Mouse (Mus musculus) gastrocnemius, postnatal 36 days (tissue): Measurements from ENCODE around the gene Igf2r. TPM values are rescaled to one million over a fixed set of nuclear protein-coding genes. Genes with fewer than 3 reads are reported as not detected.

Experiments
- DNase-seq, 2 experiments: peaks; one replicate each; pipeline ENCODE4 v3.0.0; 2022
- intact Hi-C: fragments of 180-260 bp; cut with DNase I; formaldehyde crosslinking; loops from one replicate; pipeline ENCODE4 v1.15.1; 2025
- long read RNA-seq, 2 experiments: library from polyadenylated mRNA; stranded (forward); transcript quantifications; one replicate each; pipeline ENCODE4 v2.0.0; 2021
- total RNA-seq, 2 experiments: library from RNA; stranded (reverse); gene quantifications; 2 replicates each; pipeline ENCODE4 v1.2.3; 2021

Igf2r gene
- total RNA-seq, result 10 to 100 TPM; 41.0 to 42.8 TPM
- long read RNA-seq, experiment 1, full-length matches to known transcripts, result 2 of 20 reads
- long read RNA-seq, experiment 1, partial matches to known transcripts, result 17 of 20 reads
- long read RNA-seq, experiment 1, other reads (novel, unspliced or antisense), result 1 of 20 reads
- long read RNA-seq, experiment 2, partial matches to known transcripts, result 28 of 29 reads
- long read RNA-seq, experiment 2, other reads (novel, unspliced or antisense), result 1 of 29 reads

DNA sequence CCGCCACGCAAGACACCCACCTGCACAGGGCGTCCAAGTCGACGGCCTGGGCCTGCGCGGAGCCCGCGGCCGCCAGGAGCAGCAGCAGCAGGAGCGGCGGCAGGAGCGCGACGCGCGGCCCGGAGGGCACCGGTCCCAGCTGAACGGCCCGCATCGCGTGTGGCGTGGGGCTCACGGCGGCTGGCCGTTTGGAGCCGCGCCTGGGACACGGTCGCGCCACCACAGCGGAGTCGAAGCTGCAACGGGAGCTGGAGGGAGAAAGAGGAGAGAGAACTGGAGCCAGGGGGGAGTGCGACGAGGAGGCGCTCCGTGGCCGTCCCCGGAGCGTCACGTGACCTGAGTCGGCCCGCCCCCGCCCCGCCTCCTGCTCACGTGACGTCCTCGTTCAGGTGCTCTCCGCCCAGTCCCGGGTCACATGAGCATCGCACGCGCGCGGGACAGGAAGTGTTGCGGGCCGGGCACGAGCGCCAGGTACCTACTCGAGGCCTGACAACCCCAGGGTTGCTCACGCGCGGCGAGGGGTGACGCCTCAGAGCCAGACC is at the start of gene Igf2r:
Igf2r (minus strand) TSS at position 285 of the 542 bp plus-strand sequence.
- intact Hi-C loops, result loop anchor here (2.0 kb wide), 1 partner anchor 47 kb away; no protein-coding TSS in a partner anchor
- DNase-seq, result peak; percentile 55 to 61

DNA sequence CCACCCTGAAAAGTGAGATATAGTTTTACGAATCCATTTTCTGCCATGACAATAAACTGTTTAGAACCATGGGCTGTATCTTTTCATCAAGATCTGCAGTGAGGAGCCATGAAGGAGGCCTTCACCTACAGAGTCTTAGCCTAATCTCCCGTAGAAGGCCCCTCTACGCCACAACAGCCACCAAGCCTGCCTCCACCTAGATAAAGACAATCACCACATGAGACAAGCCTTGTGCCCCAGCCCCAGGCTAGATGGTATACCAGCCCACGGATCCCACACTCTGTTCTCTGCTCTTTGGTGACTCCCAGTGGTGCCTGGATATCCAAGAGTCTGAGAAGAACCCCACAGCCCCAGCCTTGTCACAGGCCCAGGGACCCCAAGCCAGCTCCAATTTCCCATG is 46.4 kb upstream of the Igf2r start:
- no peak for DNase-seq
- intact Hi-C loops, result no loop called here

DNA sequence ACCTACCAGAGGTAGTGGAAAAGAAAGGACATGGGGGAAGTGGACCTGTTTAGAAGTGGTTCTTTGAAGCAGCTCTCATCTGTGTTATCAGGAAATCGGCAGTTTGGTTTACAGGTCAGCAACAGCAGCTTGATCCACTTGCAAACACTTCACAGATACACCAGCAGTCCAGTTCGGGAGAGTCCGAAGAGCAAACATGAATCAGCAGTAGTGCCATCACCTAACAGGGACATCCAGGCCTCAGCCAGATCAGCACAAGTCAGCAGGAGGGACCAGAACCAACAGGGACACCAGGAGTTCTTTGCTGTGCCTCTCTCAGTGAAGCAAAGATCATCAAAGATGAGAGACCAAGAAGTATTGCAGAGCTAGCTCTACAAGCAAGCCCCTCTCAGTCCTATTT is 45.0 kb upstream of the Igf2r start:
- DNase-seq, result no peak
- intact Hi-C loops, result loop anchor here (5.0 kb wide), 2 partner anchors 282 to 397 kb away; no protein-coding TSS in a partner anchor

DNA sequence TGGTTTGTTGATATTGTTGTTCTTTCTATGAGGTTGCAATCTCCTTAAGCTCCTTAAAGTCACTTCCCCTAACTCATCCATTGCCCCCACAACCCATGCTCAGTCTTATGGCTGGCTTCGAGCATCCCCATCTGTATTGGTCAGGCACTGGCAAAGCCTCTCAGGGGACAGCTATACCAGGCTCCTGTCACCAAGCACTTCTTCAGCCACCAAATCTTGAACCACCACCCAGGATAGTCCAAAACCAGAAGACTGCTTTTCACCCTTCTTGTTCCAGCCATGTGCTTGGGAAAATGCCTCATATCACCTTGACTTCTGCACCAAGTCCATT is 41.5 kb upstream of the Igf2r start:
- intact Hi-C loops, result loop anchor here (2.0 to 5.0 kb wide), 3 partner anchors 98 to 394 kb away; no protein-coding TSS in a partner anchor
- DNase-seq, result no peak

DNA sequence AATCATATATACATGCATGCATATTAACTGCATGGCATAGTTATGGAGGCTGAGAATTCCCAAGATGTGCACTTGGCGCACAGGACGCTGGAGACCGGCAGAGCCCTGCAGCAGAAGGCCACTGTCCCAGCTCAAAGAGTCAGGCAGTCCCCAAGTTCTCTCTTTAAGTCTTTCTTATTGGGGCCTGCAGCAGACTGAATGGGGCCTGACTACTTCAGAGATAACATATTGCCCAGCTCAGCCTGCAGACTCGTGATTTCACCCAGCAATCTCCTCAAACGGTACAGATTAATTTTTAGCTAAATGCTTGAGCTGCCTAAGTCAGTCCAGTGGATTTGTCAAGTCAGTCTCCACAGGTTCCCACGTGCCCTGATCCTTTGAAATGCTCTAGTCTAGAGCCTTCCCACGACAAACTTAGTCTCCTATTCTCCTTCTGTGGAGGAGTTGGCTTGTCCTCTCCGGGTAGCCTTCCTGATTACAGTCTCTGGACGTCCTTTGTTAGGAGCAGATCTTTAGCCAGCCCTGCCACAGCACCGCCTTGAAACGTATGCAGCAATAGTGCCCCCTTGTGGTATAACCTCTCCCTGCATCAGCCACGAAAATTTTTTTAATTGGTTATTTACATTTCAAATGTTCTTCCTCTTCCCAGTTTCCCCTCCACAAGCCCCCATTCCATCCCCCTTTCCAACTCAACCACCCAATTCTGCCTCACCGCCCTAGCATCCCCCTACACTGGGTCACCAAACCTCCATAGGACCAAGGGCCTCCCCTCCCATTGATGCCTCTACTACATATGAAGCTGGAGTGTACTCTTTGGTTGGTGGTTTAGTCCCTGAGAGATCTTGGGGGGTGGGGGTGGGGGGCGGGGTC is 40.9 kb upstream of the Igf2r start:
- intact Hi-C loops, result loop anchor here (2.0 to 5.0 kb wide), 3 partner anchors 98 to 393 kb away; no protein-coding TSS in a partner anchor

DNA sequence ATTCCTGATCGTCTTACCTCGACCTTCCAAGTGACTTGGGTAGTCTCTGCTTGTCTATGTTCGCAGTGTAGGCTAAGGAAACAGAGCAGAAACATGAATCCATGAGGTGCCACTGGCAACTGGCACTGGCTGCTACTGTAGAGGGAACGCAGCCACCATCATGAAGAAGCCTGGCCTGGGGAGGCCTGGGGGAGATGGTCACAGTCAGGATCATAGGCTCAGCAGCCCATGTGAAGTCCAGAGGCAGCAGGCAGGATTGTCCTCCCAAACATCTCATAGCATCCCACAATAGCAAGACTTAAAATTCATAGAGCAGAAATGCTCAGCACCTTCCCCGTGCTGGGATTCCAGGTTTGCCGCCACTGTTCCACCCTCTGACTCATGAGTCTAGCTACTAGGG is 39.4 kb upstream of the Igf2r start:
- DNase-seq, result no peak
- intact Hi-C loops, result loop anchor here (2.0 kb wide), 1 partner anchor 148 kb away; no protein-coding TSS in a partner anchor

More for the DNA sequence above, 40.9 kb upstream of the Igf2r start:
- DNase-seq, result peak; percentile 35 to 57

DNA sequence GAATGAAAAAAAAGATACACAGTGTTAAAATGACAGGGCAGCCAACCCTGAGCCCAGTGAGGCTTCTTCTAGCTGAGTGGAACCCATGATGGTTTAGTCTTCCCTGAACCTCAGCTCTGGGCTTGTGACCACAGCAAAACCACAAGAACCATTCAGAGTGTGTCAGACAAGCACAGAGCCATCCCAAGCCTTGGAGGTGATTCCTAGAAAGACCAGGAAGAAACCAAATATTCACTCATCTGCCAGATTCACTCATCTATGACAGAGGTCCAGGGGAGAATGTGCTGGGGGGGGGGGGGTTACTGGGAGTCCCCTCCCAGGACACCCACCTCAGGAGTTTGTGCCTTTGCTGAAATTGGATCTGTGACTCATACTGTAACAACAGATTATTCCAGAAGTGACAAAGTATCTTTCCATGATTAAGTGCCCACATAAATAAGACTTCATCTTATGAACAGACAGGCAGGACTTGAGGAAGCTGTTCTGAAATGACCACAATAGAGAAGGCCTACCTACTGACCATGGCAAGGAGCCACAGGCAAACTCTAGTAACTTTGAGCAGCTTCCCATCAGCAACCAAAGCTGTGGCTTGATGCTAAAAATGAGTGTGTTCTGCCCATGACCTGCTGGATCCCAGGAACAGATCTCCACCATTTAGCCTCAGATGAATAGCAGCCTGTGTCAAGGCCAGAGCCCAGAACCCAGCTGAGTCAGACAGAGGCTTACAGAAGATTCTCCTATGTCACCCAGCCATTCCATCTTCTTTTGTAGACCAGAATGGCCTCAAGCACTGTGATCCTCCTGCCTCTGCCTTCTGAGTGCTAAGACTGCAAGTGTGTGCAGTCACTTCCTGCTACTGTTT is 35.4 kb upstream of the Igf2r start:
- DNase-seq, result no peak
- intact Hi-C loops, result no loop called here

DNA sequence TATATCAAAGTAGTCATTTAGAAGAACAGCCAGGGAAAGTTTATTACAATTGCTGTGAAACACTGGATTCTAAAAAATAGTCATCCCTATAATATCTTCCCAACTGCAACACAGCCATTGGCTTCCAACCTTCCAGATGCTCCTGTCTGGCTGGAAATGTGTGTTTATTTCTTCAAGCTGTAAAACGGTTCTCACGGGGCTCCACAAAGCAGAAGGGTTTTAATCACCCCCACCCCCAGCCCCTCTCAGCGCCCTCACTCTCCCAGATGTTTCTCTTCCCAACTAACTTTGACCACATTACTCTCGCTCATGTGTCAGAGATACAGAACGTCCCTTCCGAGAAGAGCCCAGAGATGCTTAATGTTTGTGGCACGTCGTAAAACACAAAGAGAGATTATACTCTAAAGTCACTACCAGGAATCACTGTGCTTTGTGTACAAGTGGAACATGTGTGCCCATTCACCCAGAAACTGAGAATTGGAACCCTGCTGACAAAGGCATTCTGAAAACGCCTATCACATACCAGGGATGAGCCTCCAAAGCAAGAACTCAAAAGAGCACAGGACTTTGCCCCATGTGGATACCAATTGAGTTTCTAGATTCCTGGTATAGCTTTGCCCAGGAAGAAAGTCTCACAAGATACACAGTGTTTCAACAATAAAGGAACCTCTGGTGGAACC is 32.5 kb upstream of the Igf2r start:
- intact Hi-C loops, result no loop called here
- DNase-seq, result no peak

DNA sequence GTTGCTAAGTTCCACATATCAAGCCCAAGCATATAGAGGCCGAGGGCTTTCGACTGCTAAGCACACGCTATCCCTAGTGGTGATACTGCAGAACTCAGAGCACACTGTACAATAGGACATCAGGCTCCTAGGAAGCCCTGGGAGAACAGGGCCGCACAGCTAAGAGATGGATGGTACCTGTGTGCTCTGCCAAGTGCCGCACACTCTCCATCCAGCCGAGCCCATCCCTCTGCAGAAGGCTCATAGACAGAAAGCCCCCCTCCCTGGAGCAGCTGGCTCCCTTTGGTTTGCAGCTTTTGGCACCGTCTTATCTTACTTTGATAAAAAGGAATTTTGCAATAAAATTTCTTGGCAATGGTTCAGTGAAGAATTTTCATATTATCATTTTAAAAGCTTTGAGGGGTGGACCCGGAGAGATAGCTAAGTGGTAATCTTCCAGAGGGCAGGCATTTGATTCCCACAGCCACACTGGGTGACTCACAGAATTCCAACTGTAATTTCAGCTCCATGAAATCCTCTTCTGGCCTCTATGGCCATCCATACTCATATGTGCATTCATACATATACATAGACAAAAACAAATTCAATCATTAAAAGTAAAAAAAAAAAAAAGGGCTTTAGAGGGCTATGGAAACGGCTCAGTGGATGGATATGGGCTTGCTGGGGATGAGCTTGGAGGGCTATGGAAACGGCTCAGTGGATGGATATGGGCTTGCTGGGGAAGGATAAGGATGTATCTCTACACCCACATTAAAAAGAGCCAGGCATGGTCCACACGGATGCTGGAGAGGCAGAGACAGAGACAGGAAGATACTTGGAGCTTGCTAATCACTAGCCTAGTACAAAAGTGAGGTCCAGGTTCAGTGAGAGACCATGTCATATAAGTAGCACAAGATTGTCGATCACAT is 30.2 kb upstream of the Igf2r start:
- no peak for DNase-seq
- intact Hi-C loops, result no loop called here

DNA sequence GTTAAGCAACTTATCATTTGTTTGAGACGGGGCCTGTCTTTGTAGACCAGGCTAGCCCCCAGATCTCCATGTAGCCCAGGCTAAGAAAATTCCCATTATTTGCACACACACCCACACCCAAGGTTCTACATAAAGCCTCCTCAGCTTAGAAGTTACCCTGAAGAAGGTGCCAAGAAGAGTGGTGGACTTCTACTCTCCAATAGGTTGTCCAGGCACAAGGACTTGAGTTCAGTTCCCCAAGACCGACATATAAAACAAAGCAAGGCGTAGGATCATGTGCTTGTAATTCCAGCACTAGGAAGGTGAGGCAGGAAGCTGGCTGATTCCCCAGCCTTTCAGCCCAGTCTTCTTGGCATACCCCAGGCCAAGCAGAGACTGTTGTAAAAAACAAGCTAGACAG is 29.1 kb upstream of the Igf2r start:
- no peak for DNase-seq
- intact Hi-C loops, result no loop called here

DNA sequence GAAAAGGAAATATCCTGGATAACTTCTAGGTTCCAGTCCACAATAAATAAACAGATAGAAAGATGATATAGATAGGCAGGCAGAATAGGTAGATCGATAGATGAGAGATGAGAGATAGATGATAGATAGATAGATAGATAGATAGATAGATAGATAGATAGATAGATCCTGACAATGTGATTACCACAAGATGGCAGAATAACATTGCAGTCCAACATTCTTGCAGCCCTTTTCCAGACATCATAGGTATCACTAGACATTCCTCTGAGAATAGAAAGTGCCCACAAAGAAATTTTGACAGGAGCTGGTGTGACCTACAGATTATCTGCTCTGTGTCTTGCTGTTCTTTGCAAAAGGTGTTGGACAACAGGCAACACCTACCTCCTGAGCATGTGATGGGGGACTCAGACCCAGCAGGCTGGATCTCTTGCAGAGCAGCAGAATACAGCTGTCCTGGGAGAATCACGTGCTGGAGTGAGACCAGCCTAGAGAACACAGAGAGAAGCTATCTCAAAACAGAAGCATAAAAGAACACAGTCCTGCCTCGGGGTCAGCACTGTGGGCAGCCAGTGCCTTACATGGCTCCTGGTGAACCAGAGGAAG is 28.1 kb upstream of the Igf2r start:
- intact Hi-C loops, result no loop called here
- no peak for DNase-seq

DNA sequence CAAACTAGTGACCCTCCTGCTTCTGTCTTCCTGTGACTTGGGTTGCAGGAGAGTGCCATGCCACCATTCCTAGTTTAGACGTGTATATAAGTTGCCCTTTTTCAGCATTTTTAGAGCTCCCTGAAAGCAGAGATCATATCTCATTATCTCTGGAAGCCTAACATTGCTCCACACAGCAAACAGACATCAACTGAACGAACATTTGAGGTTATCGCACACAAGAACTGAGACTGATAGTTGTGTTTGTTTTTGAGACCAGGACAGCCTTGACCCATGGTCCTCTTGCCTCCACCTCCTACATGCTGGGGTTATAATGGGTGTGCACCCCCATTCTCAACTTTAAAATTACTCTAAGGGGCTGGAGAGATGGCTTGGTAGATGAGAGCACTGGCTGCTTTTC is 27.2 kb upstream of the Igf2r start:
- intact Hi-C loops, result no loop called here
- no peak for DNase-seq

DNA sequence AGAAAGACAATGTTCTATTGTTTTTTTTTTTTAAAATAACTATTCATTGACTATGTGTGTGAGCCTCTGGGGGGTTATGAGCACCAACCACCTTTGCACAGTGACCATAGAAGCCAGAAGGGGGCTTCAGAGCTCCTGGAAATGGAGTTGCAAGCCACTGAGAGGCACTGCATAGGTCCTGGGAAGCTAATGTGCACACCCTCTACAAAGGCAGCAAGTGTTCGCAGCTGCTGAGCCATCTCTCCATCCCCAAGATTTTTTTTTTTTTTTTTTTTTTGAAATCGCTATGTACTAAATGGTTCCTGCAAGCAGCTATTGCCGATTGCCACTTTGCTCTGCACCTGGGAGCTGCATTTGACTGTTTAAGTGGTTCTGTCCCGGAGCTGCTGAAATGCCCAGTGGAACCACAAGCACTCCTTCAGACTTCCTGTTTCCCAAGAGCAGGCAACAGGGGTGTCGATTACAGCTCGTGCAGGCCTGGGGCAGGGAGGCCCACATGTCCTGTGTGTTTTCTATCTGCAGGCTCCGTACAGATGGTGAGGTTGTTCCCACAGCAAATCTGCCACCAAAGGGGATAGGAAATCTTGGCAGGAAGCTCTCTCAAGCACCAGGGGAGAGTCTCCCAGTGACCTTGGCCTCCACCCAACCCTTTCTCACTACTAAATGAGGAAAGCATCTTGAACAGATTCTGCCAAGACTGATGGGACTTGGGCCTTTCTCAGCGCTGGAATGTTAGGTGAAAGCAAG is 24.4 kb upstream of the Igf2r start:
- intact Hi-C loops, result no loop called here
- DNase-seq, result peak; percentile 69 to 82

DNA sequence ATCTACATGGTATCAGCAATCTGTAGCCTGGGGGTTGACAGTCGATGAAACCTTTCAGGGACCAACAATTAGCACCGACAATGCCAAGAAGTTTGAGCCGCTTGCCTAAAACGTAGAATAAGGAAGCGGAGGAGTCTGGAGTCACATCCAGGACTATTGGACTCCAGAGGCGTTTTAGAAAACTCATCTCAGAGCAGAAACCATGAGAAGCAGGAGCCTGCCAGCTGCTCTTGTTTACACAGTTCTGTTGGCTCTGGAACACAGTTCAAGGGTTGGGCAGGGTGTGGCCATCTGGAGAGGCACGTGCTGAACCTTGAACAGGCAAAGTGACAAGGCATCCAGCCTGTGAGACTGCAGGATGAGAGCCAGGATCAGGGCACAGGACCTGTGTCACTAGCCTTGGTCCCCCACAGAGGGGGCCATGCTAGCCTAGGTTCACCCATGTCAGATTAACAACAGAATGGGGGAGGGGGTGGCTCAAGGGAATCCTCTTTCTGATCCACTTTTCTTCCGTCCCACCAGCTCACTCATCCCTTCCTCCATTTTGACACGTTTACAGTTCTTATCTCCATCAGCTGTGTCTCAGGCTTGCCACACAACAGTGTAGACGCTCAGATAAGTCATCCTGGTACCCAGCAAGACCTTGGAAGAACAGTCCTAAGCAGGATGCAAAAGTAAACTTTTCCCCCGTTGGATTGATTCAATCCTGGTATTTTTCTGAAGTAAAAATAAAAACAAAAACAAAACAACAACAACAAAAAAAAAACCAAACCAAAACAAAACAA is 23.1 kb upstream of the Igf2r start:
- peak; percentile 54 to 62 for DNase-seq
- intact Hi-C loops, result no loop called here

DNA sequence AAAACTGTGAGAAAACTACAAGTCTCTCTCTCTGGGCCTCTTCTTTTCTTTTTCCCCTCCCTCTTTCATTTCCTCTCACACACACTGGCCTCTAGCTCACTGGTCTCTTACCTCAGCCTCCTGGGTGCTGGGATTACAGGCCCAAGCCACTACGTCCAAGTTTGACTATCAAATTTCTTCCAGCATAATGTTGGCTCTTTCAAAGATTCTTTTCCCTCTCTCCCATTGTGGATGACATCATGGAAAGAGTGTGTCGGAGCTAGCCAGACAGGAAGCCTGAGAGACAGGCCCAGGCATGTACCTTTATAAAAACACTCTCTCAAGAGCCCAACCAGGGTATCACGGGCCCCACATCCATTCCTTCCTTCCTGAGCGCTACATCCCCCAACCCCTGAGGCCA is 22.0 kb upstream of the Igf2r start:
- peak in 1 of 2 experiments; percentile 43 for DNase-seq
- intact Hi-C loops, result no loop called here

DNA sequence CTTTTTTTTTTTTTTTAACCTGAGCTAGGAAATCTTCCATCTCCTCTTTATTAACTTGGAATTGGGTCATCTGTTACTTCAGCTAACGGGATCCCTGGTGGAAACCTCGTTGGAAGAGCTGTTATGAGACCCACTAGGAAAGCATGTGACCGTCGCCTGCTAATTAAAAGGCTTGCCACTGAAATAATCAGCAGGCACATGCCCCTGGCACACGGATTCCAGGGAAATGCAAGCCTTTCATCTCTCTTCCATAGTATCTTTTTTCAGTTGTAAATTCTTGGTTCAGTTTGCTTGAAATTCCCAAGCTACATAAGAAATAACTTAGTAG is 21.6 kb upstream of the Igf2r start:
- intact Hi-C loops, result no loop called here
- no peak for DNase-seq
